Mouse (Mus musculus) c-Kit-positive CD71-positive TER-119-negative erythroid progenitor cells, embryonic 14.5 days (primary cell): ENCODE measurements at regions not wholly inside any gene's neighbourhood (a gene's known extent, or its start where the extent isn't known, plus 50 kb on each side); places are given as distances from the start of the nearest gene placed in this dataset.

Source experiments
- DNase-seq: peaks from one replicate; pipeline ENCODE4 v3.0.0-alpha.2; 2013; ENCODE audit warnings: low read depth

DNA sequence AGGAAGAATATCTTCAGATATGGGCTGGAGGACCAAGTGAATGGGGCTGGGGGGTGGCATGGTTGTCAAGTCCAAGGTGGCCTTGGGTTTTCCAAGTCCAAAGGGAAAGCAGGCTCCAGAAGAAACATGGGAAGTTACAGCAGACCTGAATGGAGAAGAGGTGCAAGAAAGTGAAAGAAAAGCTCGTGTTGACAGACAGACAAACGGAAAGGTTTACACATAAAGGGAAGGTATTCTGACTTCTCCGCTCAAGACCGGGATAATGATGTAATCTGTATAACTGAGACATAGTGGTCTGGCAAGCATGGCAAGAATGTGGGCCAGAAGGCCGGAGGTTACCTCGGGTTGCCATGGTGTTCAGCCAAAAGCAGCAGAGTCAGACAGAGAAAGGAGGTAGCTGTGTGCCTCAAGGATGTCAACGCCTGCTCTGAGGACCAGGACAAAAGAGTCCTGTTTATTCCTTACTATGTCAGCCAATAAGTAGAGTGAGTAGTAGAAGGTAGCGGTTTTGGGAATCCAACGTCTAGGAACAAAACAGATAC is 50.8 kb upstream of the Elk3 start:
- no peak for DNase-seq

DNA sequence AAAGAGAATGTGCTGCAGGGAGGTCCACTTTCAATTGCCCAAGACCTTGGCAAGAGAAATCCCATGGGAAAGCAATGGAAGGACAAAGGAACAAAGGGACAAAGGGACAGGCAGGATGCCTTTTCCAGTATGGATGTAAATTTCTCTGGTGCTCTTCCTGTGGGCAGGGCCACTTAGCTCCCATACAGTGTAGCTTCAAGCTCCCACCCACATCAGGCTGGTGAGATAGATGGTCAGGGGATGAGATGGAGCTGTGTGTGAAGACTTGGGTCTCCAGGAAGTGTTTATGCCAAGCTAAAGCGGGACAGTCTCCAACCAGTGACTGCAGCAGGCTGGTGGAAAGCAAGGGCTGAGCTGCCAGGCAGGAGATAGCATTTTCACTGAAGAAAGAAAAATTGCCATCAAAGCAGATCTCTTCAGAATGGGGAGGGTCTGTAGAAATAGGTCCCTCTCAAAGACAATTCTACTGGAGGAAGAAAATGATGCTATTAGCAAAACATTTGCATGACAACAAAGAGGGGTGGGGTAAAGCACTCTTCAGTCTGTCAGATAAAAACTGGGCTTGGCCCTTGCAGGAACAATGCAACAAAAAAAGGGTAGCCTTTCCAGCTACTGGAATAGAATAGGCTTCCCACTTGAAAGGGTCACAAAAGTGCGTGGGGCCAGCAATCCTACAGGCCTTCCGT is 53.3 kb upstream of the Elk3 start:
- no peak for DNase-seq

GRCm38 (mm10) chr10:93364881-93365280 is 53.9 kb upstream of the Elk3 start:
- DNase-seq, result no peak

GRCm38 (mm10) chr10:93365318-93365717 is 54.4 kb upstream of the Elk3 start:
- DNase-seq, result no peak

GRCm38 (mm10) chr10:93365824-93366223 is 54.9 kb upstream of the Elk3 start:
- DNase-seq, result peak; percentile 17

GRCm38 (mm10) chr10:93369737-93370136 is 58.8 kb upstream of the Elk3 start:
- no peak for DNase-seq

GRCm38 (mm10) chr10:93370331-93370730 is 59.4 kb upstream of the Elk3 start:
- no peak for DNase-seq

DNA sequence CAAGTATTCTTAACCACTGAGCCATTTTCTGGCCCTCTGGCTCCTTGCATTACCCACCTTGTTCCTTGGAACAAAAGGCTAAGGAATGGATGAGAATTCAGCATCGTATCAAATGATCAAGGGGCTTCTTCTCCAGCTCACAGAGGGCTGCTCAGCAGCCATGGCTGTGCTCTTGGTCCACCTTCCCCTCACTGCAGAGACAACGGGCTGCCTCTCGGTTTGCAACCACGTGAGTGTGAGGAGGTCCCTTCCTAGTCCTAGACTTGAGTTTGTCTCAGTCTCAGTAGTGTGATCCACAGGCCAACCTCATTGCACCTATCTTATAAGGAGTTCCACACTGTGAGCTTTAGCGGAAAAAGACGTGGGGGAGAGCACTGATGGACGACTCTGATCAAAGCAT is 61.3 kb upstream of the Elk3 start:
- DNase-seq, result no peak

GRCm38 (mm10) chr10:93373265-93373664 is 62.3 kb upstream of the Elk3 start:
- no peak for DNase-seq

GRCm38 (mm10) chr10:93373954-93374689 is 63.2 kb upstream of the Elk3 start:
- DNase-seq, result no peak

- DNase-seq, result no peak
Measured at GRCm38 (mm10) chr10:93374690-93374994, 63.7 kb upstream of the Elk3 start.

DNA sequence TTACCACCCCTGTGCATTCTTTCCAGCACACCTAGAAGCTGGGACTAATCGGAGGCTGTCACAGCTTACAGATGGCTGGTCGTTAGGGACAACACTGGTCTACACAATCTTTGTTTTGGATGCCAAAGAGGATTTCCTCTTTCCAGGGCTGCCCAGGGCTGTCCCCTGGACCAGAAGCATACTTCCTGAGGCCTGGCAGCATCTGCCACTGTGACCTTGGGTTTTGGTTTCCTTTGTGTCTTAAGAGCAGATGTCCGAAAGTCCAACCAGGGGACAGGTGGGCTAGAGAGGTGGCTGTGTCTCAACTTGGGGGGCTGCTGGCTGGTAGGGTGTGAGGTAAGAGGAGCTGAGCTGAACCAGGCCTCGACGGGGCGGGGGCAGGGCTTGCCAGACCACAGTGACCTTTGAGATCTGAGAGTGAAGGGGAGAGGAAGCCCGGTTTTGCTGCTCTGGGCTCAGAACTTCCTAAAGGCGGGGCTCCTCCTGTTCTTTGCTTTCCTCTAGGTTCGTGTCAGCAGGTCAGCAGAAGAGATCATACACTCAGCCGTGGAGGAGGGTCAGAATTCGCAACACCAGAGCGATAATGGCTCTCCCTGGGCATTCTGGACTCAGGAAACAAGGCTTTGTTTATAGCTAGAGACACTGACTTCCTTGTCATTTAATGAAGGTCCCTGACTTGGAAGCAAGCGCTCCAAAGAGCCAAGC is 64.2 kb upstream of the Elk3 start:
- no peak for DNase-seq

DNA sequence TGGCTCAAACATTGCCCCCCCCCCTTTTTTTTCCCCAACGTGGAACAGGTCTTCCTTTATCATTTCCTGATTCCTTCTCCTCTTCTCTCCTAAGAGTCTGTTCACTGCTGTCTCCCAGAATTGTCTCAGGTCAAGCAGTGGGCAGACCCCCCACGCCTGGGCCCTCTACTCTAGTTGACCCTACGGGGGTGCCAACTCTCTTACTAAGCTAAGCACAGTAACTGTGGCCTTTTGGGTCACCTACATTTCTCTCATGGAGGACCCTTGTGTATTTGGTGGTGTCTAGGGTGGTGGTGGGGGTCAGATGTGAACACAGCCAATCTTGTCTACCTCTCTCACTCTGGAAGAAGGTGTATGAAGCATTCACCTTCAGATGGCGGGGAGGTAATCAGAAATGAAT is 64.8 kb upstream of the Elk3 start:
- DNase-seq, result no peak

GRCm38 (mm10) chr10:93376457-93376941 is 65.6 kb upstream of the Elk3 start:
- DNase-seq, result no peak

GRCm38 (mm10) chr10:93389276-93389675 is 63.9 kb upstream of the Lta4h start:
- DNase-seq, result no peak

- no peak for DNase-seq
Measured at GRCm38 (mm10) chr10:93391296-93391695, 61.9 kb upstream of the Lta4h start.

DNA sequence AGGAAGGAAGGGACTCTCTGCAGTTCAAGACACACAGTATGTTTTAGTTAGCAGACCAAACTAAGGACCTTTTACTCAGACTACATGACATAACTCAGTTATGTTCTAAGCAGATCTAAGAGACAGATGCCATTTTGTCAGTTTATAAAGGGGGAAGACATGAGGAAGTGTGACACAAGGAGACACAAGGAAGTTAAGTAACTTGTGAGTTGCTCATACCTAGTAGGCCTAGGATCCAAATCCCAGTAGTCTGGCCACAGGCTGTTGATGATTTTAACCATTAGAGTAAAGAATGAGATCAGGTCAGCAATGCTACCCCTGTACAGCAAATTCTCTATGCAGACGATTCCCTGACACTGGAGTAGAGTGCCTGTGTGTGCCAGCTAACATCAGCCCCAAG is 59.3 kb upstream of the Lta4h start:
- DNase-seq, result no peak

DNA sequence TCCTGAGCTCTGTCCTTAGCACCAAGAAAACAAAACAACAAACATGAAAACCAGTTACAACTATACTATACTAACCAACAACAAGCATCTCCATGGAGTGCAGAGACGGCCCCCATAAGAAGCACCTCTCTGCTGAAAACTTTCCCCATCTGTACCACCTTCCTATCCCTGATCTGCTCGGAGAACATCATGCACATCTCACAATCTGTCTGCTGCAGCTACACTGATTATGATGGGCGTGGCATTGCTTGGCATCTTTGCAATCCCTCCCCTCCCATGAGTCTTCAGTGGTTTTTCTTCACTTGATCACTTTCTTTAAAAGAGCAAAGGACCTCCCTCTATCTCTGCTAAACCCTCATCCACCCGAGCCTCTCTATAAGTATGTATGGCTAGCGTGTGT is 55.5 kb upstream of the Lta4h start:
- peak; percentile 61 for DNase-seq

GRCm38 (mm10) chr10:93398531-93399320 is 54.5 kb upstream of the Lta4h start:
- DNase-seq, result no peak

DNA sequence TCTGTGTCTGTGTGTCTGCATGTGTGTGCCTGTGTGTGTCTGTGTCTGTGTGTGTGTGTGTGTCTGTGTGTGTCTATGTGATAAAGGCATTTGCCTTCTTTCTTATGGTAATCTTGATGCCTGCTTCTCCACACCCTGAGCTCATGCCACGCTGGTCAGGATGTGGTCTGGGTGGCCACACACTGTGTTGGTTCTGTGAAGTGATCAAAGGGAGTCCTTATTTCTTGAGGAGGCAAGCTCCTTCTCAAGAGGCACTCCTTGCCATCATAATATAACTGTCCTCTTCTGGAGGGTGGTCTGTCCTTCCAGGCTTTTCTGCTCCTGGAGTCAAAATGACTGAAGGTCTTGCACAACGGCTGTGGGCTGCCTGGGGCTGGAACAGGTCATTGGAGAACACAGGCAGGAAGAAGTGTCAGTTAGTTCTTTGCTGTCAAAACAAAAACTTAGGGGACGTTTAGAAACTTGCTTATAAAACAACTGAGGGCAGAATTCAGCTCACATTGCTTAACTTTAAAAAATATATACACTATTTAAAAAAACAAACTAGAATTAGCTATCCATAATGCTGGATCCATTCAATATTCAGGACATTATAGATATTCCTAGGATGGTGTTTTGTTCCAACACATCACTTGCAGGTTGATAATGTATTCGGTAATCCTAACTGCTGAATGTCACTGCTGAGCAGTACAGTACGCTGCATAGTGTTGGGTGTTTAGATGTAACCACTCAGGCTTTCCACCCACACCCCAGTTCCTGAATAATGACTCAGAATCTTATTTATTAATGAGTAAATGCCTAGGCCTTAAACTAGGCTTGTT is 50.3 kb upstream of the Lta4h start:
- DNase-seq, result no peak
